Mouse (Mus musculus): ENCODE measurements around the gene Bmpr2. TPM values are rescaled to one million over a fixed set of nuclear protein-coding genes. Genes with fewer than 3 reads are reported as not detected.

Gene Bmpr2
- polyA plus RNA-seq, 1 experiment from 2014 or later: 7.0 TPM

DNA sequence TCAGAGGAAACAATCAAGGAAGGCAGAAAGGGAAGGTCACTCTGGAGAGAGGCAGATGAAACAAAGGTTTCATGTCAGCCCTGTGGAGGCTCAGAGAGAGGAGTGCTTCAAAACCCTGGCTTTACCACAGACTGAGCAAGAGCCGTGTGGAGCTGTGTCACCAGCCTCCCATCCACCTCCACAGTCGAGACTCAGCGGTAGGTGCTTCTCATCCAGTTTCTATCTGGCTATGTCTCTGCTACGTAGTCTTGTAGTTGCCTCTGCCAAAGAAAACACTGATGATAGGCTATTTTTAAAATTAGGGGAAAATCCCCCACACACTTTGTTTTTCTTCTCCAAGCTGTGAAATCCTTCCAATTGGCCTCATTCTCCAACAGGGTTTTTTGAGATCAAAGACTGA is 123.7 kb downstream of the Bmpr2 start:
- Histone ChIP-seq H3K27ac (no peak overlapping the region), H3K9me3 (no peaks in the 10 kb centered on the region)
- WGBS: 42% methylated on average over 4 of the region's 4 CpGs

DNA sequence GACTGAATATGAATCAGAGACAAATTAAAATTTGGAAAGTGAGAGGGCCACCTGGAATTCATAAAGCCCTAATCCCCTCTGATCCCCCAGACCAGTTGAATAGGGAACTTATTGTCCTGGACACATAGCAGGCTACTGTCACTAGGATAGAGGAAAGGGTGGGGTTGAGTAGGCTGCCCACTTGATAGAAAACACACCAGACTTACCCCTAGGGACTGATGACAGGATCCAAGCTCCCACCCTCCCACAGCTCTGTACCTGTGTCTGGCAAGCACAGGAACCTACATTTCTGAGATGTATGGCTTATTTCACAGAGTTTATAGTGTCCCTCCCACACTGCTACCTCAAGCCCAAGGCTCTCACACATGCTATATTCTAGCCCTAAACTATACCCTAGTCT is 124.8 kb downstream of the Bmpr2 start:
- peaks cover 12% of the 10 kb centered on the region; the same call in 1 of the 2 replicates for H3K4me1 ChIP-seq
- no peaks in the 10 kb centered on the region for H3K27me3 ChIP-seq (ENCODE audit: insufficient read depth, poor library complexity, severe bottlenecking)
- H3K9me3 ChIP-seq: no peaks in the 10 kb centered on the region
- H3K36me3 ChIP-seq: no peaks in the 10 kb centered on the region
- H3K27ac ChIP-seq: no peak overlapping the region
- no peak for DNase-seq (ENCODE audit: low spot score)
- H3K4me3 ChIP-seq: no peak overlapping the region

More for the DNA sequence above, 123.7 kb downstream of the Bmpr2 start:
- Histone ChIP-seq H3K4me3 (no peak overlapping the region), H3K4me1 (peaks cover 12% of the 10 kb centered on the region; the same call in 1 of the 2 replicates), H3K36me3 (no peaks in the 10 kb centered on the region), H3K27me3 (ENCODE audit: insufficient read depth, poor library complexity, severe bottlenecking) (no peaks in the 10 kb centered on the region)
- no peak for DNase-seq (ENCODE audit: low spot score)

DNA sequence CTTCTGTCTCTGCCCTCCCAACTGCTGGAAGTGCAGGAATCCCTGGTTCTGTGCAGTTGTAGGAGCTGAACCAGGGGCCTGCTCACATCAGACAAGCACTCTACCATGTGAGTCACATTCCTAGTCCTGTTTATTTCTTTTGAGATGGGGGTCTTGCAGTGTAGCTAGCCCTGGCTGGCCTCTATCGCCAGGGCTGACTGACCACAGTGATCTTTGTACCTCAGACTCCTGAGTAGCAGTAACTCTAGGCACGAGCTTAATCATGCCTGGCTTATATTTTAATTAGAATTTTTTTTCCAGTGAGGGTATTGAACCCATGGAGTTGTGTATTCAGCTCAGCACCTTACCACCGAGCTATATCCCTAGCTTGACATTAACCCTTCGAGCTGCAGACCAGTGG is 128.0 kb downstream of the Bmpr2 start:
- no peak for DNase-seq (ENCODE audit: low spot score)
- H3K27ac ChIP-seq: no peak overlapping the region
- no peak overlapping the region for H3K4me3 ChIP-seq
- H3K27me3 ChIP-seq (ENCODE audit: insufficient read depth, poor library complexity, severe bottlenecking): no peaks in the 10 kb centered on the region
- H3K4me1 ChIP-seq: peaks cover 21% of the 10 kb centered on the region; the same call in 1 of the 2 replicates
- WGBS: 78% methylated on average over 4 of the region's 4 CpGs
- no peaks in the 10 kb centered on the region for H3K36me3 ChIP-seq
- no peaks in the 10 kb centered on the region for H3K9me3 ChIP-seq

DNA sequence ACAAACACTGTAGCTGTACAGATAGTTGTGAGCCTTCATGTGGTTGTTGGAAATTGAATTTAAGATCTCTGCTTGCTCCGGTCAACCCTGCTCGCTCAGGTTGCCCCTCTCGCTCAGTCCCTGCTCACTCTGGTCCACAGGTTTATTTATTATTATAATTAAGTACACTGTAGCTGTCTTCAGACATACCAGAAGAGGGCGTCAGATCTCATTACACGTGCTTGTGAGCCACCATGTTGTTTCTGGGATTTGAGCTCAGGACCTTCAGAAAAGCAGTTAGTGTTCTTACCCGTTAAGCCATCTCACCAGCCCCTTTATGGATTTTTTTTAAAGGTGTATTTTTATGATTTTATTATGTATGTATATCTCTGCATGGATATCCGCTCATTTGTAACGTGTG is 129.6 kb downstream of the Bmpr2 start:
- 86% methylated on average over 8 of the region's 8 CpGs for WGBS
- DNase-seq (ENCODE audit: low spot score): no peak
- Histone ChIP-seq H3K4me1 (peaks cover 15% of the 10 kb centered on the region; the same call in 1 of the 2 replicates), H3K4me3 (no peak overlapping the region), H3K9me3 (no peaks in the 10 kb centered on the region), H3K27me3 (ENCODE audit: insufficient read depth, poor library complexity, severe bottlenecking) (no peaks in the 10 kb centered on the region), H3K27ac (no peak overlapping the region), H3K36me3 (no peaks in the 10 kb centered on the region)

DNA sequence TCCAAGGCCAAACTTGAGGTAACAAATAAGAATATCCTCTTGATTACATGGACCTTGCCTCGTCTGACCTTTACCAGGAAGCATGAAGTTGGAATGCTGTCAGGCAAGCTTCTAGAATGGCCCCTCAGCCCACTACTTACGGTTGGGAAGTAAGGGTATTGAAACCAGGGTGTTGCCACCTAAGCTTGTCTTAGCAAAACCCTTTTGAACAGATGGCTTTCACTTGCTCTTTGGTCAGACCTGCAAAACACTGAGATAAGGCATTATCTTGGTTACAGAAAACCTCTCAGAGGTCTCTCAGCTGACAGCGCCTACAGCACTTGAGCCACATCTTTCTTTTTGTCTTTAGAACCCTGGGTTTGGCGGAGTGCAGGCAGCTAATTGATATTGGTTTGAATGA is 130.8 kb downstream of the Bmpr2 start:
- Histone ChIP-seq H3K27me3 (ENCODE audit: insufficient read depth, poor library complexity, severe bottlenecking) (no peaks in the 10 kb centered on the region), H3K4me1 (peaks cover 12% of the 10 kb centered on the region; the same call in 1 of the 2 replicates), H3K9me3 (no peaks in the 10 kb centered on the region), H3K4me3 (no peak overlapping the region), H3K36me3 (no peaks in the 10 kb centered on the region), H3K27ac (no peak overlapping the region)
- WGBS: 37% methylated on average over 4 of the region's 4 CpGs
- no peak for DNase-seq (ENCODE audit: low spot score)

DNA sequence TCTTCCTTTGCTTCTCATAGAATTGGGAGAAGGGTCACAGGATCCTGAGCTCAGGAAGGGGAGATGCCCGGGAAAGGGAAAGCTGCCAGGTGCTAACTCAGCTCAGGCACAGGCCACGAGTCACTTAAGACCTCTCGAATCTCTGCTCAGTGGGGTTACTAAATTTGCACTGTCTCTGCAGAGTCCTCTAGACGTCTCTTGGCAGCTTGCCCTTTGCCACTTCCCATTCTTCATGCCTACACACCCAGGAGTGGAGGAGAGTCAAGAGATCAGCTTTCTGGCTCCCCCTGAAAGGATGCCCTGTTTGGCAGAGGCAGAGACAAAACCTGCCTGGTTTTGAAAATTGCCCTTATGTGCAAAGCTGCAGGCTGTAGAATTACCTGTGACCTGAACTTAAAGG is 132.3 kb downstream of the Bmpr2 start:
- H3K27ac ChIP-seq: no peak overlapping the region
- no peaks in the 10 kb centered on the region for H3K27me3 ChIP-seq (ENCODE audit: insufficient read depth, poor library complexity, severe bottlenecking)
- no peaks in the 10 kb centered on the region for H3K9me3 ChIP-seq
- no peak overlapping the region for H3K4me3 ChIP-seq
- no peak for DNase-seq (ENCODE audit: low spot score)
- WGBS: 48% methylated on average over 4 of the region's 4 CpGs
- peaks cover 19% of the 10 kb centered on the region; the same call in 1 of the 2 replicates for H3K4me1 ChIP-seq
- H3K36me3 ChIP-seq: no peaks in the 10 kb centered on the region

DNA sequence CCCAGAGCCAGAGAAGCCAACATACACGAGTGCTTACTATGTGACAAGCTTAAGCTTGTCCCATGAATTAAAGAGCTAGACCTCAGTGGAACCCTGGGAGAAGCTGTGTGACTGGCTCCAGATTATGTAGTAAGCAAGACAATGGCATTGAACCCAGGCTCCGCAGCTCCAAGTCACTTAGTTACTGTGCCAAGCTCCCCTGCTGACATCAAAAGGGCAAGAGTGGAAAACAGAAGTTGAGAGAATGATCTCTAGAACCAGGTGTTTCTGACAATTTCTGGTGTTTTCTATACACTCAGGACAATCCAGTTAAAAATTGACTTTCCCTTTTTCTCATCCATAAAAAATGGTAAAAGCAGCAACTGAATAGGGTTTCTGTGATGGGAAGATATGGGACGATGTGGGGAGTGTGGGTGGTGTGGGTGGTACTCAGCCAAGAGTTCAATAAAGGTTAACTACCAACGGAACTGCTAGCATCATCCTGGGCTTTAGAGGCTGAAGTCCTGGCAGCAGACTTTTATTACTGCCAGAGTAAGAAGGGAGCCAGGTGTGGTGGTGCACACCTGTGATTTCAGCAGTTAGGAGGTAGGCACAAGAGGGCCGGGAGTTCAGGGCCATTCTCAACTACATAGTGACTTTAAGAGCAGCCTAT is 134.1 kb downstream of the Bmpr2 start:
- DNase-seq (ENCODE audit: low spot score): no peak
- no peaks in the 10 kb centered on the region for H3K9me3 ChIP-seq
- no peaks in the 10 kb centered on the region for H3K27me3 ChIP-seq (ENCODE audit: insufficient read depth, poor library complexity, severe bottlenecking)
- H3K4me1 ChIP-seq: peaks cover 24% of the 10 kb centered on the region
- WGBS: 66% methylated on average over 5 of the region's 5 CpGs
- H3K36me3 ChIP-seq: no peaks in the 10 kb centered on the region
- no peak overlapping the region for H3K27ac ChIP-seq
- no peak overlapping the region for H3K4me3 ChIP-seq

DNA sequence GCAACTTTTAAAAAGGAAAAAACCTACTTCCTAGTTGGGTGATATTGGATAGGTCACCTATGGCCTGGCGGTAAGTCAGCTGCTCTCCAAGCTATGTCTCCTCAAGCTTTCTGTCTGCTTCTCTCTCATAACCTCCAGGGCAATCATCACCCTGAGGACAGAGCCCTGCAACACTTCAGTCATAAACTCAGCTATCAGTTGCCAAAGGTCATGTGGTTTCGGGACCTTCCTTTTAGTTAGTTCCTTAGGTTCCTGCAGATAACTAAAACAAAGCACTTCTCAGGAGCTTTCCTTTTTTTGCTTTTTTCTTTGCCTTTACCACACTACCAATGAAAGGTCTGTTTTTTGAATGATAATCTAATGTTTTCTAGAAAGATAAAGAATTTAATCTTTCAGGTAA is 136.5 kb downstream of the Bmpr2 start:
- Histone ChIP-seq H3K9me3 (no peaks in the 10 kb centered on the region), H3K4me3 (no peak overlapping the region), H3K27me3 (ENCODE audit: insufficient read depth, poor library complexity, severe bottlenecking) (no peaks in the 10 kb centered on the region), H3K36me3 (no peaks in the 10 kb centered on the region), H3K27ac (no peak overlapping the region), H3K4me1 (peaks cover 18% of the 10 kb centered on the region)
- no peak for DNase-seq (ENCODE audit: low spot score)
- 30% methylated on average over 2 of the region's 2 CpGs for WGBS

DNA sequence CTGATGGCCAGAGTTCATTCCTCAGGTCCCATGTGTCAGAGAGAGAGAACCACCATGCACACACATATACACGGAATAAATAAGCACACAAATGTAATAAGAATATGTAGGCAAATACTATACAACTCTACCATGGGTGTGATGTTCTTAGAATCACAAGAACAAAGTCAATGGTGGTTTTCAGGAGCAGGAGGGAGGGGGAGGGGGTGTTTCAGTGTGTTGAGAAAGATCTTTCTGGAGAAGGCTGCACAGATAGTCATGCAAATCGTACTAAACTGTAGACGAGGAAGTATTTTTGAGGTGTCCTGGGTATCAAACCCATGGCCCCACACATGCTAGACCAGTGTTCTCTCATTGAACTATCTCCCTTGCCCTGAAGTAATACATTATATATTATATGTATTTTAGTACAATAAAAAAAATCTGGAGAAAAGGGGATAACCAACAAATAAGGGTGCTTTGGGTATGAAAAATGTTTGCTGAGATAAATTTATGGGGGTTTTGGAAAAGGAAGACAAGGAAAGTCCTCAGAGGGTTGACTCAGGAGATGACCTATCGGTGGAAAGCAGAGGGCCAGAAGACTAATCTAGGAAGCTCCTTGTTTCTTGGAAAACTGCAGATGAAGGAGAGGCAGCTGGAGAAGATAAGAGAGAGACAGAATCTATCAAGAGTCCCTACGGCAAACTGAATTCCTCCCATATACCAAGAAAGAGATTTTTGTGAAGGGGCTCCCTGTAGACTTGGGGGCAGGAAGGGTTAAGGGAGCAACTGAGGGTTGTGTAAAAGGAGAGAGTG is 138.1 kb downstream of the Bmpr2 start:
- H3K4me1 ChIP-seq: peaks cover 12% of the 10 kb centered on the region
- no peak overlapping the region for H3K4me3 ChIP-seq
- no peaks in the 10 kb centered on the region for H3K27me3 ChIP-seq (ENCODE audit: insufficient read depth, poor library complexity, severe bottlenecking)
- DNase-seq (ENCODE audit: low spot score): no peak
- 73% methylated on average over 5 of the region's 5 CpGs for WGBS
- no peaks in the 10 kb centered on the region for H3K36me3 ChIP-seq
- no peaks in the 10 kb centered on the region for H3K9me3 ChIP-seq
- H3K27ac ChIP-seq: no peak overlapping the region

DNA sequence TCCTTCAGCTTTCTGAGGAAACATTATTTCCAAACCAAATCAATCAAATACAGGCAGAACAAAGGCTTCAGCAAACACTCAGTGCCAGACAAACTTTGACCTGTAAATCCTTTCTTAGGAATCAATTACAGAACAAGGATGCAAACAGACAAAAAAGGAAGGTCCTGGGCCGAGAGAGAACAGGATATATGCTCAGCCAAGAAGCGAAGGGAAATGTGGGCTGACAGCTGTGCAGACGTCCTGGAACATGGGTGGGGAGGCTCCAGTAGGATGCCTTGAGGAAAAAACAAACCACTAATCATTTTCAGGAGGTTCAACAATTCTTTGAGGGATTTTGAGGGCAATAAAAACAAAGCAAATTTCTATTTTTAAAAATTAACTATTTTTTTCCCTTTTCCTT is 139.4 kb downstream of the Bmpr2 start:
- Histone ChIP-seq H3K27me3 (ENCODE audit: insufficient read depth, poor library complexity, severe bottlenecking) (no peaks in the 10 kb centered on the region), H3K9me3 (no peaks in the 10 kb centered on the region), H3K4me1 (peaks cover 12% of the 10 kb centered on the region), H3K27ac (no peak overlapping the region), H3K4me3 (no peak overlapping the region), H3K36me3 (no peaks in the 10 kb centered on the region)
- DNase-seq (ENCODE audit: low spot score): no peak
- 46% methylated on average over 3 of the region's 3 CpGs for WGBS

DNA sequence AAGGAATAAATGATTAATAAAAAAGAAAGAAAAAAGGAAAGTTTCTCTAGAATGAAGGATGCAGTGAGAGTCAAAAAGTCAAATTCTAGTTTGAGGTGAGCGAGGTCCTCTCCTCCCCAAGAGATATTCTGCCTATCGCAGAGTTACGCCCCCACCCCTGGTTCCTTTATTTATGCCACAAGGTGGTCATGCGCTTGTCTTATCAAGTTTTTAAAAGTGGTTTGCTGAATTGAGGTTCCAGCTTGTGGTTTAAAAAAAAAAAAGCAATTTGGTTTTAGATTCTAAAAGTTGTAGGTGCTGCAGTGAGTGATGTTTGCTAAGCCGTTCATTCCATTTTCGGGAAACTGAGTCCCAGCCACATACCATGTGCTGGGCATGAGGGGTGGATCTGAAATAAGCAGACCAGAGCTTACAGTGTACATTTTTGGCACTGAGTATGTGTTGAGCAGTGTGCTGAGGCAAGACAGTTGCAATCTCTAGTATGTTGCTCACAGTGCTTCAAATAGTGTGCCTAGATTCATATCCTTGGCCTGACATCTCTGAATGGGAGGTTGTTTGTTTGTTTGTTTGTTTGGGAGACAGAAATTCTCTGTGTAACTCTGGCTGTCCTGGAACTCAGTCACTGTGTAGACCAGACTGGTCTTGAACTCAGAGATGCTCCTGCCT is 141.6 kb downstream of the Bmpr2 start:
- H3K27ac ChIP-seq: no peak overlapping the region
- H3K4me3 ChIP-seq: no peak overlapping the region
- peaks cover 5% of the 10 kb centered on the region; the same call in 1 of the 2 replicates for H3K4me1 ChIP-seq
- H3K36me3 ChIP-seq: no peaks in the 10 kb centered on the region
- no peak for DNase-seq (ENCODE audit: low spot score)
- no peaks in the 10 kb centered on the region for H3K27me3 ChIP-seq (ENCODE audit: insufficient read depth, poor library complexity, severe bottlenecking)
- no peaks in the 10 kb centered on the region for H3K9me3 ChIP-seq
- WGBS: 90% methylated on average over 6 of the region's 6 CpGs

DNA sequence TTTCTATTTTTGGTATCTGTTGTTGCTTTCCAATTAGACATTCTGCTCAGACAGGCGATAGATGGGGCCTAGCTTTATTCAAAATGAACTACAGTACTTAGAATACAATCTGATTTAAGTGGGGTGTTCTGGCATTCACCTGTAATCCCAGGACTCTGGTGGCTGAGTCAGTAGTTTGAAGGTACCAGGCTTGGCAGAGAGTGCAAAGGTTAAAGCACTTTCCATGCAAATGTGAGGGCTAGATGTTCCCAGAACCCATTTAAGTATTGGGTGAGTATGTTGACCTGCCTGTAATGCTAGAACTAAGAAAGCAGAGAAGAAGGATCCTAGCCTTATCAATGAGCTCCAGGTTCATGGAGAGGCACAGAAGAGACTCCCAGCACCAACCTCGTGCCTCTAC is 142.7 kb downstream of the Bmpr2 start:
- no peak overlapping the region for H3K27ac ChIP-seq
- WGBS: 69% methylated on average over 2 of the region's 2 CpGs

More for the DNA sequence above, 142.7 kb downstream of the Bmpr2 start:
- Histone ChIP-seq H3K27me3 (ENCODE audit: insufficient read depth, poor library complexity, severe bottlenecking) (no peaks in the 10 kb centered on the region), H3K36me3 (no peaks in the 10 kb centered on the region), H3K4me1 (peaks cover 5% of the 10 kb centered on the region; the same call in 1 of the 2 replicates), H3K4me3 (no peak overlapping the region), H3K9me3 (no peaks in the 10 kb centered on the region)
- DNase-seq (ENCODE audit: low spot score): no peak

Measured in heart, embryonic 10.5 days (tissue).